Mouse (Mus musculus) lung, embryonic 16.5 days (tissue): ENCODE data around the gene Vhl. TPM values are rescaled to one million over a fixed set of nuclear protein-coding genes. Genes with fewer than 3 reads are reported as not detected.

Experiments
- ATAC-seq: fragments of 200-750 bp; cut with Nextera tagmentation; 2 replicates; pipeline ENCODE4 v1.8.0; 2017; ENCODE audit warnings: low read depth, mild to moderate bottlenecking, moderate library complexity
- H3K27ac ChIP-seq: fragments of 300-500 bp; sonication (generic); 2 replicates; pipeline ENCODE4 v1.5.1; 2014; ENCODE audit warnings: mild to moderate bottlenecking, control low read depth, low read length
- H3K27me3 ChIP-seq: fragments of 300-500 bp; sonication (generic); 2 replicates; pipeline ENCODE4 v1.6.1; 2014; ENCODE audit warnings: low read depth, low read length, mixed read lengths; ENCODE audit not compliant: control insufficient read depth, insufficient read depth
- H3K36me3 ChIP-seq: fragments of 300-500 bp; sonication (generic); 2 replicates; pipeline ENCODE4 v1.6.1; 2014; ENCODE audit warnings: low read length; ENCODE audit not compliant: control insufficient read depth, insufficient read depth
- H3K4me1 ChIP-seq: fragments of 300-500 bp; sonication (generic); replicated peaks from 2 replicates; pipeline ENCODE4 v1.6.1; 2014; ENCODE audit warnings: low read length, mixed read lengths; ENCODE audit not compliant: control insufficient read depth, insufficient read depth
- H3K4me2 ChIP-seq: fragments of 300-500 bp; sonication (generic); 2 replicates; pipeline ENCODE4 v1.6.1; 2014; ENCODE audit warnings: low read depth, low read length, control low read depth
- H3K4me3 ChIP-seq: fragments of 300-500 bp; sonication (generic); 2 replicates; pipeline ENCODE4 v1.5.1; 2014; ENCODE audit warnings: mild to moderate bottlenecking, low read length, control low read depth
- H3K9ac ChIP-seq: fragments of 300-500 bp; sonication (generic); 2 replicates; pipeline ENCODE4 v1.6.1; 2014; ENCODE audit warnings: low read length, control low read depth
- H3K9me3 ChIP-seq: fragments of 300-500 bp; sonication (generic); 2 replicates; pipeline ENCODE4 v1.6.1; 2016; ENCODE audit warnings: low read length; ENCODE audit not compliant: control insufficient read depth
- WGBS: fragments of 180-500 bp; shearing (Covaris S2); extraction: QIAGEN DNeasy Blood & Tissue Kit; methylation state at CpG from one replicate; pipeline ENCODE4 v1.1.7; 2014; 5-methylcytosine and 5-hydroxymethylcytosine counted together
- polyA plus RNA-seq: library from polyadenylated mRNA; unstranded; fragments of >200 nt; fragmentation: Nextera tagmentation; extraction: Ambion mirVana; gene quantifications from 2 replicates; pipeline ENCODE4 v1.2.1, GENCODE M21; 2015

Vhl gene
- polyA plus RNA-seq, 1 experiment from 2014 or later, result 36.1 TPM

- no peak overlapping the region for H3K27ac ChIP-seq
Observed at GRCm38 (mm10) chr6:113655475-113655874, 31.7 kb downstream of the Vhl start.

GRCm38 (mm10) chr6:113656847-113657246, 33.1 kb downstream of the Vhl start:
- H3K27ac ChIP-seq, result no peak overlapping the region
- ATAC-seq, result peak; percentile 53; the same call in 1 of the 2 replicates
- peaks cover 3% of the 10 kb centered on the region for H3K4me1 ChIP-seq
- no peaks in the 10 kb centered on the region for H3K9me3 ChIP-seq
- no peak overlapping the region for H3K4me3 ChIP-seq
- no peaks in the 10 kb centered on the region for H3K27me3 ChIP-seq
- no peaks in the 10 kb centered on the region for H3K36me3 ChIP-seq
- 68% methylated on average over 6 of the region's 6 CpGs for WGBS
- no peak overlapping the region for H3K9ac ChIP-seq
- H3K4me2 ChIP-seq, result no peak overlapping the region

More at GRCm38 (mm10) chr6:113655475-113655874, 31.7 kb downstream of the Vhl start:
- H3K4me2 ChIP-seq, result no peak overlapping the region
- no peaks in the 10 kb centered on the region for H3K9me3 ChIP-seq
- H3K36me3 ChIP-seq, result no peaks in the 10 kb centered on the region
- no peak overlapping the region for H3K4me3 ChIP-seq
- no peak overlapping the region for H3K9ac ChIP-seq
- ATAC-seq, result no peak
- no peaks in the 10 kb centered on the region for H3K4me1 ChIP-seq
- H3K27me3 ChIP-seq, result no peaks in the 10 kb centered on the region
- WGBS, result 88% methylated on average over 3 of the region's 3 CpGs

GRCm38 (mm10) chr6:113658226-113658625, 34.5 kb downstream of the Vhl start:
- 64% methylated on average over 3 of the region's 3 CpGs for WGBS
- Histone ChIP-seq H3K27me3 (no peaks in the 10 kb centered on the region), H3K9me3 (no peaks in the 10 kb centered on the region), H3K4me3 (no peak overlapping the region), H3K4me1 (peaks cover 5% of the 10 kb centered on the region), H3K36me3 (no peaks in the 10 kb centered on the region), H3K9ac (no peak overlapping the region), H3K27ac (no peak overlapping the region), H3K4me2 (no peak overlapping the region)
- ATAC-seq, result 0 out of 2 replicates have a peak, but pooled peaks have one; percentile 18

GRCm38 (mm10) chr6:113659648-113660491, 36.1 kb downstream of the Vhl start:
- ATAC-seq, result 0 out of 2 replicates have a peak, but pooled peaks have one; percentile 29
- no peak overlapping the region for H3K27ac ChIP-seq
- WGBS, result 54% methylated on average over 8 of the region's 8 CpGs
- H3K4me3 ChIP-seq, result no peak overlapping the region
- H3K9me3 ChIP-seq, result no peaks in the 10 kb centered on the region
- no peak overlapping the region for H3K9ac ChIP-seq
- no peaks in the 10 kb centered on the region for H3K36me3 ChIP-seq
- no peak overlapping the region for H3K4me2 ChIP-seq
- peaks cover 5% of the 10 kb centered on the region for H3K4me1 ChIP-seq
- H3K27me3 ChIP-seq, result no peaks in the 10 kb centered on the region

GRCm38 (mm10) chr6:113660492-113661352, 37.0 kb downstream of the Vhl start:
- WGBS, result 54% methylated on average over 14 of the region's 14 CpGs
- H3K9ac ChIP-seq, result no peak overlapping the region
- H3K4me1 ChIP-seq, result peaks cover 5% of the 10 kb centered on the region

GRCm38 (mm10) chr6:113661353-113662241, 37.8 kb downstream of the Vhl start:
- ATAC-seq, result no peak
- Histone ChIP-seq H3K9ac (no peak overlapping the region), H3K27me3 (no peaks in the 10 kb centered on the region), H3K36me3 (no peaks in the 10 kb centered on the region), H3K27ac (no peak overlapping the region), H3K4me2 (no peak overlapping the region), H3K4me1 (peaks cover 5% of the 10 kb centered on the region), H3K9me3 (no peaks in the 10 kb centered on the region), H3K4me3 (no peak overlapping the region)
- 48% methylated on average over 12 of the region's 12 CpGs for WGBS

More at GRCm38 (mm10) chr6:113660492-113661352, 37.0 kb downstream of the Vhl start:
- Histone ChIP-seq H3K27ac (no peak overlapping the region), H3K9me3 (no peaks in the 10 kb centered on the region), H3K36me3 (no peaks in the 10 kb centered on the region), H3K27me3 (no peaks in the 10 kb centered on the region), H3K4me3 (no peak overlapping the region), H3K4me2 (no peak overlapping the region)
- no peak for ATAC-seq

- Histone ChIP-seq H3K4me1 (peaks cover 5% of the 10 kb centered on the region), H3K36me3 (no peaks in the 10 kb centered on the region), H3K4me3 (no peak overlapping the region), H3K9me3 (no peaks in the 10 kb centered on the region), H3K27ac (no peak overlapping the region), H3K4me2 (no peak overlapping the region), H3K27me3 (no peaks in the 10 kb centered on the region), H3K9ac (no peak overlapping the region)
- WGBS, result 88% methylated on average over 8 of the region's 8 CpGs
- ATAC-seq, result no peak
Observed at GRCm38 (mm10) chr6:113662964-113663700, 39.4 kb downstream of the Vhl start.

- Histone ChIP-seq H3K9ac (no peak overlapping the region), H3K27me3 (no peaks in the 10 kb centered on the region), H3K9me3 (no peaks in the 10 kb centered on the region), H3K36me3 (no peaks in the 10 kb centered on the region), H3K4me3 (no peak overlapping the region), H3K4me1 (peaks cover 9% of the 10 kb centered on the region), H3K4me2 (no peak overlapping the region), H3K27ac (no peak overlapping the region)
- 77% methylated on average over 7 of the region's 7 CpGs for WGBS
- no peak for ATAC-seq
Observed at GRCm38 (mm10) chr6:113664305-113664704, 40.5 kb downstream of the Vhl start.
